Mouse (Mus musculus): Measurements from ENCODE around the gene Gm10961. TPM values are rescaled to one million over a fixed set of nuclear protein-coding genes. Genes with fewer than 3 reads are reported as not detected.

Gene Gm10961
- polyA plus RNA-seq (2015; fragmentation: Nextera tagmentation; extraction: Ambion mirVana), result not detected in 2 replicates

GRCm38 (mm10) chr3:107630682-107631522 is at the start of gene Gm10961:
Gm10961 (plus strand) TSS chr3:107631322.
- peak within 1 kb of the TSS; percentile 74 for H3K4me2 ChIP-seq
- no peaks in the 10 kb centered on the region for H3K9me3 ChIP-seq
- H3K9ac ChIP-seq, result peak within 1 kb of the TSS; percentile 99
- WGBS, result under 1% methylated on average over 48 of the region's 48 CpGs
- H3K27ac ChIP-seq, result peak within 1 kb of the TSS; percentile 95
- ATAC-seq (ENCODE audit: insufficient number of reproducible peaks, low FRiP score, low TSS enrichment, low read depth), result peak; percentile 38
- H3K27me3 ChIP-seq, result no peaks in the 10 kb centered on the region
- H3K4me3 ChIP-seq, result peak within 1 kb of the TSS; percentile 100
- peaks cover 14% of the 10 kb centered on the region for H3K4me1 ChIP-seq
- H3K36me3 ChIP-seq, result peaks cover 27% of the 10 kb centered on the region

- H3K9ac ChIP-seq, result no peak overlapping the region
- H3K27me3 ChIP-seq, result peaks cover 67% of the 10 kb centered on the region
- 2% methylated on average over 18 of the region's 18 CpGs for WGBS
- no peaks in the 10 kb centered on the region for H3K36me3 ChIP-seq
- H3K4me3 ChIP-seq, result peak overlapping the region; percentile 41
- H3K4me2 ChIP-seq, result peak overlapping the region; percentile 62
- H3K27ac ChIP-seq, result no peak overlapping the region
- no peaks in the 10 kb centered on the region for H3K9me3 ChIP-seq
- peaks cover 28% of the 10 kb centered on the region for H3K4me1 ChIP-seq
- ATAC-seq (ENCODE audit: insufficient number of reproducible peaks, low FRiP score, low TSS enrichment, low read depth), result no peak
These were observed 48.8 kb upstream of the Gm10961 start for GRCm38 (mm10) chr3:107582130-107582874.

- no peaks in the 10 kb centered on the region for H3K9me3 ChIP-seq
- no peaks in the 10 kb centered on the region for H3K36me3 ChIP-seq
- 2% methylated on average over 65 of the region's 65 CpGs for WGBS
- H3K9ac ChIP-seq, result peak overlapping the region; percentile 31
- H3K27me3 ChIP-seq, result peaks cover 73% of the 10 kb centered on the region
- peaks cover 28% of the 10 kb centered on the region for H3K4me1 ChIP-seq
- H3K4me3 ChIP-seq, result peak overlapping the region; percentile 41
- ATAC-seq (ENCODE audit: insufficient number of reproducible peaks, low FRiP score, low TSS enrichment, low read depth), result no peak
- peak overlapping the region; percentile 62 for H3K4me2 ChIP-seq
- no peak overlapping the region; the same call in 1 of the 2 replicates for H3K27ac ChIP-seq
These were observed 48.0 kb upstream of the Gm10961 start for GRCm38 (mm10) chr3:107582875-107583767.

GRCm38 (mm10) chr3:107583893-107584292 is 47.2 kb upstream of the Gm10961 start:
- H3K4me2 ChIP-seq, result no peak overlapping the region
- 22% methylated on average over 1 of the region's 1 CpGs for WGBS
- H3K36me3 ChIP-seq, result no peaks in the 10 kb centered on the region
- H3K4me1 ChIP-seq, result peaks cover 28% of the 10 kb centered on the region
- no peaks in the 10 kb centered on the region for H3K9me3 ChIP-seq
- H3K9ac ChIP-seq, result no peak overlapping the region
- H3K27ac ChIP-seq, result no peak overlapping the region
- ATAC-seq (ENCODE audit: insufficient number of reproducible peaks, low FRiP score, low TSS enrichment, low read depth), result no peak
- no peak overlapping the region for H3K4me3 ChIP-seq
- peaks cover 78% of the 10 kb centered on the region for H3K27me3 ChIP-seq

- Histone ChIP-seq H3K4me3 (no peak overlapping the region), H3K9ac (no peak overlapping the region), H3K9me3 (no peaks in the 10 kb centered on the region), H3K4me2 (no peak overlapping the region), H3K27ac (no peak overlapping the region), H3K36me3 (no peaks in the 10 kb centered on the region), H3K27me3 (peaks cover 60% of the 10 kb centered on the region), H3K4me1 (peaks cover 20% of the 10 kb centered on the region)
- no peak for ATAC-seq (ENCODE audit: insufficient number of reproducible peaks, low FRiP score, low TSS enrichment, low read depth)
- WGBS, result 54% methylated on average over 6 of the region's 6 CpGs
These were observed 44.6 kb upstream of the Gm10961 start for GRCm38 (mm10) chr3:107586504-107586903.

- 69% methylated on average over 1 of the region's 1 CpGs for WGBS
- H3K27me3 ChIP-seq, result peaks cover 58% of the 10 kb centered on the region
- H3K4me3 ChIP-seq, result no peak overlapping the region
- H3K4me2 ChIP-seq, result no peak overlapping the region
- no peak overlapping the region for H3K9ac ChIP-seq
- peaks cover 22% of the 10 kb centered on the region for H3K4me1 ChIP-seq
- no peak overlapping the region for H3K27ac ChIP-seq
- no peaks in the 10 kb centered on the region for H3K36me3 ChIP-seq
- no peaks in the 10 kb centered on the region for H3K9me3 ChIP-seq
- ATAC-seq (ENCODE audit: insufficient number of reproducible peaks, low FRiP score, low TSS enrichment, low read depth), result no peak
These were observed 39.5 kb upstream of the Gm10961 start for GRCm38 (mm10) chr3:107591612-107592011.

- H3K4me2 ChIP-seq, result no peak overlapping the region
- WGBS, result 17% methylated on average over 2 of the region's 2 CpGs
- no peak overlapping the region for H3K9ac ChIP-seq
- H3K36me3 ChIP-seq, result no peaks in the 10 kb centered on the region
- no peak overlapping the region for H3K27ac ChIP-seq
- no peak for ATAC-seq (ENCODE audit: insufficient number of reproducible peaks, low FRiP score, low TSS enrichment, low read depth)
- no peaks in the 10 kb centered on the region for H3K9me3 ChIP-seq
- H3K4me1 ChIP-seq, result peaks cover 34% of the 10 kb centered on the region
- H3K27me3 ChIP-seq, result peaks cover 59% of the 10 kb centered on the region
- H3K4me3 ChIP-seq, result no peak overlapping the region
These were observed 37.5 kb upstream of the Gm10961 start for GRCm38 (mm10) chr3:107593632-107594031.

- H3K4me1 ChIP-seq, result peaks cover 36% of the 10 kb centered on the region
- H3K9ac ChIP-seq, result peak within 1 kb of the TSS; percentile 31
- peaks cover 70% of the 10 kb centered on the region for H3K27me3 ChIP-seq
- H3K4me3 ChIP-seq, result peak within 1 kb of the TSS; percentile 52
- no peaks in the 10 kb centered on the region for H3K9me3 ChIP-seq
- no peak within 1 kb of the TSS for H3K27ac ChIP-seq
- WGBS, result 4% methylated on average over 27 of the region's 46 CpGs
- no peaks in the 10 kb centered on the region for H3K36me3 ChIP-seq
- H3K4me2 ChIP-seq, result peak within 1 kb of the TSS; percentile 88
- no peak for ATAC-seq (ENCODE audit: insufficient number of reproducible peaks, low FRiP score, low TSS enrichment, low read depth)
These were observed 36.4 kb upstream of the Gm10961 start, which contains the start of gene Alx3 for GRCm38 (mm10) chr3:107594662-107595263. Alx3 (plus strand) TSS chr3:107595031.

GRCm38 (mm10) chr3:107595264-107595937 is 35.7 kb upstream of the Gm10961 start:
- Histone ChIP-seq H3K27ac (no peak overlapping the region), H3K9me3 (no peaks in the 10 kb centered on the region), H3K4me3 (peak overlapping the region; percentile 52), H3K4me2 (peak overlapping the region; percentile 88), H3K27me3 (peaks cover 76% of the 10 kb centered on the region), H3K36me3 (no peaks in the 10 kb centered on the region), H3K4me1 (peaks cover 42% of the 10 kb centered on the region), H3K9ac (peak overlapping the region; percentile 31)
- 2% methylated on average over 49 of the region's 50 CpGs for WGBS
- no peak for ATAC-seq (ENCODE audit: insufficient number of reproducible peaks, low FRiP score, low TSS enrichment, low read depth)

- Histone ChIP-seq H3K9ac (0 out of 2 replicates have a peak overlapping the region, but pooled peaks have one; percentile 23), H3K27me3 (peaks cover 82% of the 10 kb centered on the region), H3K4me3 (peak overlapping the region; percentile 52), H3K4me2 (peak overlapping the region; percentile 88), H3K36me3 (no peaks in the 10 kb centered on the region), H3K27ac (no peak overlapping the region), H3K4me1 (peaks cover 42% of the 10 kb centered on the region), H3K9me3 (no peaks in the 10 kb centered on the region)
- ATAC-seq (ENCODE audit: insufficient number of reproducible peaks, low FRiP score, low TSS enrichment, low read depth), result no peak
- 2% methylated on average over 34 of the region's 34 CpGs for WGBS
These were observed 35.1 kb upstream of the Gm10961 start for GRCm38 (mm10) chr3:107595938-107596461.

All from limb, embryonic 15.5 days (tissue).